Mouse (Mus musculus): Measurements from ENCODE around the gene Ms4a18. TPM values are rescaled to one million over a fixed set of nuclear protein-coding genes. Genes with fewer than 3 reads are reported as not detected.

The Ms4a18 gene
- polyA plus RNA-seq, 1 experiment from 2014 or later: not detected

Other genes with a start within 250 kb of the Ms4a18 start
- not detected in 2 replicates for gene Cd6, start 188.0 kb downstream of the Ms4a18 start, polyA plus RNA-seq (2014; fragmentation: Nextera tagmentation; extraction: Ambion mirVana)
- 1.1 and 1.2 TPM in 2 replicates for gene Slc15a3, start 178.3 kb downstream of the Ms4a18 start, polyA plus RNA-seq (2014; fragmentation: Nextera tagmentation; extraction: Ambion mirVana)
- gene Tmem132a, start 148.1 kb downstream of the Ms4a18 start, polyA plus RNA-seq (2014; fragmentation: Nextera tagmentation; extraction: Ambion mirVana): 27.2 and 27.7 TPM in 2 replicates
- gene Tmem109, start 136.0 kb downstream of the Ms4a18 start, polyA plus RNA-seq (2014; fragmentation: Nextera tagmentation; extraction: Ambion mirVana): 42.7 and 45.4 TPM in 2 replicates
- gene Prpf19, start 122.8 kb downstream of the Ms4a18 start, polyA plus RNA-seq (2014; fragmentation: Nextera tagmentation; extraction: Ambion mirVana): 45.7 and 46.8 TPM in 2 replicates
- not detected in 2 replicates for gene Zp1, start 97.4 kb downstream of the Ms4a18 start, polyA plus RNA-seq (2014; fragmentation: Nextera tagmentation; extraction: Ambion mirVana)
- gene Ptgdr2, start 80.9 kb downstream of the Ms4a18 start, polyA plus RNA-seq (2014; fragmentation: Nextera tagmentation; extraction: Ambion mirVana): not detected in 2 replicates
- 46.0 TPM in 2 replicates for gene Ccdc86, start 68.8 kb downstream of the Ms4a18 start, polyA plus RNA-seq (2014; fragmentation: Nextera tagmentation; extraction: Ambion mirVana)
- not detected in 2 replicates for gene Ms4a10, start 43.4 kb downstream of the Ms4a18 start, polyA plus RNA-seq (2014; fragmentation: Nextera tagmentation; extraction: Ambion mirVana)
- not detected in 2 replicates for gene Ms4a15, start 24.8 kb downstream of the Ms4a18 start, polyA plus RNA-seq (2014; fragmentation: Nextera tagmentation; extraction: Ambion mirVana)
- gene Ms4a8a, start 63.1 kb upstream of the Ms4a18 start, polyA plus RNA-seq (2014; fragmentation: Nextera tagmentation; extraction: Ambion mirVana): not detected in 2 replicates
- gene 1700017D01Rik, start 112.8 kb upstream of the Ms4a18 start, polyA plus RNA-seq (2014; fragmentation: Nextera tagmentation; extraction: Ambion mirVana): not detected in 2 replicates
- not detected in 2 replicates for gene 1700025F22Rik, start 147.3 kb upstream of the Ms4a18 start, polyA plus RNA-seq (2014; fragmentation: Nextera tagmentation; extraction: Ambion mirVana)
- gene Ms4a13, start 178.7 kb upstream of the Ms4a18 start, polyA plus RNA-seq (2014; fragmentation: Nextera tagmentation; extraction: Ambion mirVana): not detected in 2 replicates
- gene Ms4a12, start 214.4 kb upstream of the Ms4a18 start, polyA plus RNA-seq (2014; fragmentation: Nextera tagmentation; extraction: Ambion mirVana): not detected in 2 replicates
- gene Ms4a1, start 248.2 kb upstream of the Ms4a18 start, polyA plus RNA-seq (2014; fragmentation: Nextera tagmentation; extraction: Ambion mirVana): 0.12 TPM in 1 of 2 replicates, not detected in the other